ENCODE assay signal across 9 mouse cellular contexts in the genomic region with DNA sequence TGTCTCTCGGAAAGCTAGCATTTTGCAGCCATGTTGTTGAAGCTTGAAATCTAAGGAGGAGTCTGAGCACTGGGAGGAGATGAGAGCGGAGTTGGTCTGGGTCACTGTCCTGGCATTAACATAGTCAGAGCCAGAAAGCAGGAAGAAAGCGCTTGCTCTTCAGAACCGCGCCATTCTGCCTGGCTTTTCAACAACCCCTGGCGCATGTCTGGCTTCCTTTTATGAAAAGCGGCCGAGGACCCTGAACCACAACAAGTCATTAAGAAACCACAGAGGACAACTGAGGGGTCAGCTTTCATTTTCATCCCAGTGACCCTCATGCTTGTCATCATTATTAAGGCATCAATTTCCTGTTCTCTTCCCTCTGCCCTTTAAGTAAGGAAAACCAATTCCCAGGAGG.
DNase-seq lines count a peak whose midpoint lies in the region; ATAC-seq and TF ChIP-seq lines count a peak whose summit lies in the region.
"Had no signal": no experiment of that assay in that cellular context is flagged by ENCODE, and none has a peak within 500 bp of the region (broad histone marks: within the 10 kb centered on the region; RNA-seq: fewer than 3 reads in every experiment).

No protein-coding gene starts in this region.

- 0 out of 2 replicates have a peak overlapping the region, but pooled peaks have one; percentile 16 for H3K4me2 ChIP-seq in lung, embryonic 14.5 days
- H3K4me2 ChIP-seq in hindbrain, embryonic 11.5 days (replicated peaks; ENCODE audit: low read depth, low read length): no peak overlapping the region
- peak overlapping the region; percentile 31; the same call in 1 of the 2 replicates for H3K4me2 ChIP-seq in liver, embryonic 11.5 days
- 0 out of 2 replicates have a peak overlapping the region, but pooled peaks have one; percentile 2 for H3K4me2 ChIP-seq in stomach, embryonic 14.5 days (replicated peaks; ENCODE audit: low read depth, low read length)

- WGBS in lung, embryonic 14.5 days: 33% methylated on average over 8 of the region's 8 CpGs
- 6% methylated on average over 8 of the region's 8 CpGs for WGBS in hindbrain, embryonic 11.5 days
- 28% methylated on average over 8 of the region's 8 CpGs for WGBS in liver, embryonic 11.5 days
- WGBS in stomach, embryonic 14.5 days: 47% methylated on average over 8 of the region's 8 CpGs

- no peaks in the 10 kb centered on the region for H3K9me3 ChIP-seq in lung, embryonic 14.5 days (ENCODE audit: low read depth, low read length)
- no peaks in the 10 kb centered on the region for H3K9me3 ChIP-seq in hindbrain, embryonic 11.5 days (ENCODE audit: control insufficient read depth, low read length)
- no peaks in the 10 kb centered on the region for H3K9me3 ChIP-seq in liver, embryonic 11.5 days (ENCODE audit: control insufficient read depth, low read length)
- no peaks in the 10 kb centered on the region for H3K9me3 ChIP-seq in stomach, embryonic 14.5 days (ENCODE audit: control insufficient read depth, low read depth, low read length)
- H3K9me3 ChIP-seq: G1E had no signal

- peak; percentile 38 for DNase-seq in lung, embryonic 14.5 days
- no peak for DNase-seq in lung, postnatal 4 days
- peak; percentile 49 for DNase-seq in hindbrain, embryonic 11.5 days (ENCODE audit: low spot score)
- DNase-seq in liver, embryonic 11.5 days (ENCODE audit: low spot score): no peak
- no peak for DNase-seq in left cerebral cortex, postnatal 10 days (ENCODE audit: extremely low spot score in 1 of 2, low spot score in 2 of 2)

- no peak for ATAC-seq in lung, embryonic 14.5 days (ENCODE audit: insufficient read depth)
- no peak for ATAC-seq in hindbrain, embryonic 11.5 days (ENCODE audit: low FRiP score)
- no peak for ATAC-seq in liver, embryonic 11.5 days (replicated peaks; ENCODE audit: low FRiP score)
- no peak for ATAC-seq in stomach, embryonic 14.5 days (ENCODE audit: insufficient number of reproducible peaks, insufficient read depth, low FRiP score, low read depth)
- no peak for ATAC-seq in frontal cortex, adult (ENCODE audit: low TSS enrichment)
- ATAC-seq in cerebellum, adult (ENCODE audit: insufficient number of reproducible peaks, low FRiP score, low TSS enrichment): no peak

- H3K27ac ChIP-seq in lung, embryonic 14.5 days (ENCODE audit: low read depth): no peak overlapping the region
- no peak overlapping the region for H3K27ac ChIP-seq in hindbrain, embryonic 11.5 days (ENCODE audit: low read depth, low read length)
- no peak overlapping the region for H3K27ac ChIP-seq in liver, embryonic 11.5 days (ENCODE audit: low read depth, low read length)
- no peak overlapping the region for H3K27ac ChIP-seq in stomach, embryonic 14.5 days (ENCODE audit: low read length)

- no peak overlapping the region for H3K4me3 ChIP-seq in lung, embryonic 14.5 days (ENCODE audit: low read depth, low read length)
- no peak overlapping the region for H3K4me3 ChIP-seq in hindbrain, embryonic 11.5 days (ENCODE audit: low read depth, low read length)
- no peak overlapping the region for H3K4me3 ChIP-seq in liver, embryonic 11.5 days (ENCODE audit: low read depth, low read length)
- no peak overlapping the region for H3K4me3 ChIP-seq in stomach, embryonic 14.5 days (ENCODE audit: low read depth, low read length)

- TF ChIP-seq CTCF in lung, embryonic 14.5 days (IDR thresholded peaks at IDR 0.05; ENCODE audit: low read depth): no peak

- intact Hi-C loops in left cerebral cortex, postnatal 10 days (cut with DNase I): no loop called here

- no peaks in the 10 kb centered on the region for H3K4me1 ChIP-seq in lung, embryonic 14.5 days (ENCODE audit: insufficient read depth)
- no peaks in the 10 kb centered on the region for H3K4me1 ChIP-seq in hindbrain, embryonic 11.5 days (replicated peaks; ENCODE audit: control insufficient read depth, insufficient read depth, low read length)
- H3K4me1 ChIP-seq in liver, embryonic 11.5 days (replicated peaks; ENCODE audit: control insufficient read depth, insufficient read depth, low read length): peaks cover 3% of the 10 kb centered on the region
- no peaks in the 10 kb centered on the region for H3K4me1 ChIP-seq in stomach, embryonic 14.5 days (ENCODE audit: control insufficient read depth, insufficient read depth, low read length)

- no peak overlapping the region for H3K9ac ChIP-seq in lung, embryonic 14.5 days
- H3K9ac ChIP-seq in hindbrain, embryonic 11.5 days (ENCODE audit: low read depth, low read length): no peak overlapping the region
- no peak overlapping the region for H3K9ac ChIP-seq in liver, embryonic 11.5 days (ENCODE audit: low read depth, low read length)
- H3K9ac ChIP-seq in stomach, embryonic 14.5 days (replicated peaks; ENCODE audit: low read depth, low read length): no peak overlapping the region

- no peaks in the 10 kb centered on the region for H3K27me3 ChIP-seq in lung, embryonic 14.5 days (ENCODE audit: insufficient read depth, low read length)
- H3K27me3 ChIP-seq in hindbrain, embryonic 11.5 days (ENCODE audit: control insufficient read depth, insufficient read depth, low read length): no peaks in the 10 kb centered on the region
- H3K27me3 ChIP-seq in liver, embryonic 11.5 days (replicated peaks; ENCODE audit: control insufficient read depth, insufficient read depth, low read length): no peaks in the 10 kb centered on the region
- H3K27me3 ChIP-seq in stomach, embryonic 14.5 days (ENCODE audit: control insufficient read depth, insufficient read depth, low read length): no peaks in the 10 kb centered on the region

- no peaks in the 10 kb centered on the region for H3K36me3 ChIP-seq in lung, embryonic 14.5 days (ENCODE audit: insufficient read depth)
- H3K36me3 ChIP-seq in hindbrain, embryonic 11.5 days (ENCODE audit: control insufficient read depth, insufficient read depth, low read length): no peaks in the 10 kb centered on the region
- H3K36me3 ChIP-seq in liver, embryonic 11.5 days (ENCODE audit: control insufficient read depth, insufficient read depth, low read length): no peaks in the 10 kb centered on the region
- no peaks in the 10 kb centered on the region for H3K36me3 ChIP-seq in stomach, embryonic 14.5 days (ENCODE audit: control insufficient read depth, insufficient read depth, low read length)
- H3K36me3 ChIP-seq: G1E had no signal

Comparison
In these comparisons a context has a peak if more than half of its experiments do, and no peak if none do; other contexts are left out.
1. DNase-seq: peak in lung, embryonic 14.5 days (single experiment) and hindbrain, embryonic 11.5 days (single experiment); none in lung, postnatal 4 days (0 of 2), liver, embryonic 11.5 days (single experiment) and left cerebral cortex, postnatal 10 days (0 of 2).